Mouse (Mus musculus): ENCODE measurements around the gene Slc16a6.

DNA sequence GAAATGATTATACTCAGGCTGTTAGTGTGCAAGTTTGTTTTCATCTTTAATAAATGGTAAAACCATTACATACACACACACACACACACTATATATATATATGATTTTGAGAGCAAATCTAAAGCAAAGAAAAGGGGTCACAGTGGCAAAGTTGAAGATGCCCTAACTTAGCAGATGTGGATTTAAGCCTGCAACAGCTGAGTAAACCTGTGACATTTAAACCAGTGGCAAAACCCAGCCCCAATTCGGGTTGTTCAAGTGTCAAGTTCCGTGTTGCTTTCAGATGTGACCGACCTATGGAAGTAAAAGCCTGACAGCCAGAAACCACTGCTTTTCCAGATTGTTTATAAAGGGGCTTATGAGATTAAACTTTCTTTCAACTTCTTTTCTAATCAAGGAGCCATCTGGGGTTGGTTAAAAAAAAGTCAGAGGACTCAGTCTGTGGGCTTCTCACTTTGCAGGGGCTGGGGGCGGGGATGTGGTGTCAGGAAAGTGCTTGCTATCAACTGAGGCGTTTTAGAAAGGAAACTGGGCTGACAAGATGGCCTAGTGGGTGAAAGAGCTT lies 31.1 kb downstream of the Slc16a6 start:
- TF ChIP-seq CTCF (IDR thresholded peaks at IDR 0.05; ENCODE audit: insufficient read depth, low read length) (no peak), POLR2A (IDR thresholded peaks at IDR 0.05; ENCODE audit: borderline replicate concordance, extremely low read depth, low read depth, low read length) (no peak)
